Mouse (Mus musculus) activated CD4-positive, CD25-positive, alpha-beta regulatory T cell, adult 4 months (primary cell): ENCODE measurements around the gene Bola2. TPM values are rescaled to one million over a fixed set of nuclear protein-coding genes. Genes with fewer than 3 reads are reported as not detected.
"Not testable (repeated sequence)": the region's sequence is repeated elsewhere in the genome, so short reads cannot be mapped to it uniquely, and the experiment has no call there.

Experiments
- ATAC-seq: one replicate; pipeline ENCODE4 v1.8.0; 2017
- polyA plus RNA-seq, 2 experiments: library from polyadenylated mRNA; unstranded; fragments of 100-300 nt; shearing (Covaris generic); gene quantifications; one replicate each; pipeline ENCODE4 v1.2.1; 2017

Gene Bola2
- polyA plus RNA-seq, result 100 to 1,000 TPM in 1 of 2 experiments, 10 to 100 TPM in 1; 90.0 to 201 TPM

- peak; percentile 52 for ATAC-seq
Measured at GRCm38 (mm10) chr7:126695210-126695611, at the start of gene Bola2. TSS of gene Bola2 (plus strand) at chr7:126695401.

GRCm38 (mm10) chr7:126645708-126646107, 49.5 kb upstream of the Bola2 start:
- no peak for ATAC-seq

- ATAC-seq, result no peak
Measured at GRCm38 (mm10) chr7:126648486-126648885, 46.7 kb upstream of the Bola2 start.

- peak; percentile 91 for ATAC-seq
Measured at GRCm38 (mm10) chr7:126649231-126650051, 45.8 kb upstream of the Bola2 start, which contains the start of gene Sgf29. TSS of gene Sgf29 (plus strand) at chr7:126649309.

GRCm38 (mm10) chr7:126650852-126651251, 44.3 kb upstream of the Bola2 start:
- no peak for ATAC-seq

GRCm38 (mm10) chr7:126653991-126654390, 41.2 kb upstream of the Bola2 start:
- no peak for ATAC-seq

GRCm38 (mm10) chr7:126655695-126656094, 39.5 kb upstream of the Bola2 start:
- ATAC-seq, result peak; percentile 91

GRCm38 (mm10) chr7:126657522-126657921, 37.7 kb upstream of the Bola2 start:
- no peak for ATAC-seq

- no peak for ATAC-seq
Measured at GRCm38 (mm10) chr7:126659771-126660170, 35.4 kb upstream of the Bola2 start.

- no peak for ATAC-seq
Measured at GRCm38 (mm10) chr7:126663646-126664045, 31.6 kb upstream of the Bola2 start.

- ATAC-seq, result no peak
Measured at GRCm38 (mm10) chr7:126665269-126665668, 29.9 kb upstream of the Bola2 start.

GRCm38 (mm10) chr7:126667495-126668090, 27.6 kb upstream of the Bola2 start:
- no peak for ATAC-seq

- ATAC-seq, result no peak
Measured at GRCm38 (mm10) chr7:126668452-126668851, 26.7 kb upstream of the Bola2 start.

GRCm38 (mm10) chr7:126670152-126670551, 25.0 kb upstream of the Bola2 start:
- no peak for ATAC-seq

- ATAC-seq, result no peak
Measured at GRCm38 (mm10) chr7:126672111-126672510, 23.1 kb upstream of the Bola2 start.

GRCm38 (mm10) chr7:126675104-126675503, 20.1 kb upstream of the Bola2 start:
- ATAC-seq, result no peak

GRCm38 (mm10) chr7:126676207-126676606, 19.0 kb upstream of the Bola2 start, which contains the start of gene Sult1a1:
TSS of gene Sult1a1 (minus strand) at chr7:126676432.
- no peak for ATAC-seq

GRCm38 (mm10) chr7:126676631-126677220, 18.5 kb upstream of the Bola2 start:
- no peak for ATAC-seq

- ATAC-seq, result no peak
Measured at GRCm38 (mm10) chr7:126678545-126679341, 16.5 kb upstream of the Bola2 start.

- ATAC-seq, result no peak
Measured at GRCm38 (mm10) chr7:126679683-126680082, 15.5 kb upstream of the Bola2 start.

- ATAC-seq, result no peak
Measured at GRCm38 (mm10) chr7:126681221-126681620, 14.0 kb upstream of the Bola2 start.

- not testable (repeated sequence) for ATAC-seq
Measured at GRCm38 (mm10) chr7:126688156-126688555, 7.0 kb upstream of the Bola2 start.

- no peak for ATAC-seq
Measured at GRCm38 (mm10) chr7:126689021-126689420, 6.2 kb upstream of the Bola2 start.
